Mouse (Mus musculus): ENCODE data around the gene Dach1. TPM values are rescaled to one million over a fixed set of nuclear protein-coding genes. Genes with fewer than 3 reads are reported as not detected.

Gene Dach1
- total RNA-seq, 1 experiment from 2014 or later: 36.8 TPM

DNA sequence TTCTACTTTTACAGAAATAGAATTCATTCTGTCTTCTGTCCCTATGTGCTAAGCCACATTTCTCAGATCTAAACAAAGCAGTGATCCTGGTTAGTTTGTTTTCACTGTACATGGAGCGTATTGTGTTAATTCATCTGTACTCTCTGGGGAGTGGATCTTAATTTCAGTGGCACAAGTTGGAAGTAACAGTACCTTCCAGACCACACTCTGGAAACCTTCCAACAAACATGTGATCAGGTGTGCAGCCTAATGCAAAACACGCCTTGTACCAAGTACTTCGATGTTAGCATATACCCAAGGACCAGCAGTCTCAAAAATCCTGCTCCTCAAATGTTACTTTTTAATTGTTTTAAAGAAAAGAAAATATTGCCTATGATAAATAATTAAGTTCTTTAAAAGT is 121.9 kb downstream of the Dach1 start:
- ATAC-seq (replicated peaks; ENCODE audit: low read depth, poor library complexity, severe bottlenecking): no peak

DNA sequence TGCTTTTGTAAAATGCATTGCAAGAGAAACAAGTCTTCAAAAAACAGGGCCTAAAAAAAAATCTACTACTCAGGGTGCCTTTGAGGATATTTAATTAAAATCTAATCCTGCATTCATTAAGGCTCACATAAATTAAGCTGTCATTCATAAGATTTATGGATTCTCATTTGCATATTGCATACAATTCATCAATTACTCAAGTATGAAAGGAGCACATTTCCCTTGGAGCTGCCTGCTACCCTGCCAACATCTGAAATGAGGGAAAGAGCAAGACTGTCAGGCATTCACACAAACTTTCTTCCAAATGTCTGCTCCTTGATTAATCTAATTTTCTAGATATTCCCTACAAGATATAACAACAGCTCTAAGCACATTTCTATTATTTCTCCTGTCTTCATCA is 122.6 kb downstream of the Dach1 start:
- no peak for ATAC-seq (replicated peaks; ENCODE audit: low read depth, poor library complexity, severe bottlenecking)

- ATAC-seq (replicated peaks; ENCODE audit: low read depth, poor library complexity, severe bottlenecking): no peak
Measured at GRCm38 (mm10) chr14:98038524-98038923, 131.0 kb downstream of the Dach1 start.

- ATAC-seq (replicated peaks; ENCODE audit: low read depth, poor library complexity, severe bottlenecking): no peak
Measured at GRCm38 (mm10) chr14:98037175-98037574, 132.4 kb downstream of the Dach1 start.

GRCm38 (mm10) chr14:98035261-98035660 is 134.3 kb downstream of the Dach1 start:
- ATAC-seq (replicated peaks; ENCODE audit: low read depth, poor library complexity, severe bottlenecking): no peak

GRCm38 (mm10) chr14:98023540-98023939 is 146.0 kb downstream of the Dach1 start:
- no peak for ATAC-seq (replicated peaks; ENCODE audit: low read depth, poor library complexity, severe bottlenecking)

DNA sequence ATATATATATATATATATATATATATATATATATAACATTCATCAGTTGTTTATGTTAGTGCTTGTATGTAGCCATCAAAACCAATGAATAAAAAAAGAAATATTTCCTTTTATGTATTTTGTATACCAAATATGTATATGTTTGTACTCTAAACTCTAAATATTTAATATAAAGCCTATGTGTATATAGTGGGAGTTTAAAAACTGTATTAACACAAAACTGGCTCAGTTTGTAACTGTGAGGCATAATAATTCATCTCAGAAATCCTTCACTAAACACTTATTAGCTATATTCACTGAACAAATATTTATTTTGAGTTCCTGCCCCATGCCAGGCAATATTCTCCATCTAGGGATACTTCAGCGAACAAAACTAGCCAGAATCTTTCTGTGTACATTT is 155.5 kb downstream of the Dach1 start:
- no peak for ATAC-seq (replicated peaks; ENCODE audit: low read depth, poor library complexity, severe bottlenecking)

DNA sequence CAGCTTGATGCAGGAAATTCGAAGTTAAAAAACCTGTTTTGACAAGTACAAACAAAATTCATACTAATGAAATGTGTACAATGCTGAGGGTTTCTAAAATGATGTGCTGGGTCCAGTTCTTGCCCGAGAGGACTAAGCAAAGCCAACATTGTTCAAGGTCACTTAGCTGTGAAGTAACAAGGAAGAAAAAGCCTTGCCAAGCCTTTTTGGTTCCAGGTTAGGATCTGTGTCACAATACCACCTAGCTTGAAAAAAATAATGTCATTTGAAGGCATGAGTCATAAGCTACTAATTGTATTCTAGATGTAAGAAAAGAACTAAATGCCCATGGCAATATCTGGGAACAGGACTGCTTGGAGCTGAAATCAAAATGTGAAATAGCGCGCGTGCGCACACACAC is 161.1 kb downstream of the Dach1 start:
- ATAC-seq (replicated peaks; ENCODE audit: low read depth, poor library complexity, severe bottlenecking): no peak

GRCm38 (mm10) chr14:98002021-98002680 is 167.4 kb downstream of the Dach1 start:
- ATAC-seq (replicated peaks; ENCODE audit: low read depth, poor library complexity, severe bottlenecking): no peak

DNA sequence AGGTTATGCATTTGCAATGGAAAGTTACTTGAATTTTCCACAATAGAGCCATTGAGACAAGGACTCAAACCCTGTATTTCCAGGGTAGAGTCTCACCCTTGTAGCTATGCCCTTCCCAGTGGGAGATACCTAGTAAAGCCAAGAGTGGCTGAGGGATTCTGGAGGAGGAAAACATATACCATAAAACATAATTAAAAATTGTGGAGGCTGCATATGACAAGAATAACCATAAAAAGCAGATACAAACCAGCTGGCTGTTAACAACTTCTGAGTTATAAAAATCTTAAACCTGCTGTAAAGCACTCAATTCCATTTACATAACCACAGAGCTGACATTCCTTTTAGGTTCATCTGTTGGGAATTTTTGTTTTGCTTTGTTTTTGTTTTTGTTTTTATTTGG is 171.0 kb downstream of the Dach1 start:
- no peak for ATAC-seq (replicated peaks; ENCODE audit: low read depth, poor library complexity, severe bottlenecking)

DNA sequence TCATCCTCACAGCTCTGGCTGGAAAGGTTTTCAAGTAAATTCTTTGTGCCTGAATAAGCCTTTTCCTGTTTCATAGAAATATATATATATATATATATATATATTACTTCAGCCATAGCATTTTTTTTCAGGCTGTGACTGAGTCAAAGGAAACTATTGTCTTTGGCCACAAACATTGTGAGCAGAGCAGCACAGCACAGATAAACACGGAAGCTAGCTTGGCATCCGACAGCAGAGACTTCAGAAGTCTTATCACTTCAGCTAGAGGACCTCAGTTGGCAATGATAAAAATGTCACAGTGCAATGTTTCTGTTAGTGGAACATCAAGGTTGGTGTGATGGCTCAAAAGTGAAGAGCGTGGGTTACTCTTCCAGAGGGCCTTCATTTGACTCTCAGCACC is 186.3 kb downstream of the Dach1 start:
- peak; percentile 68 for ATAC-seq (replicated peaks; ENCODE audit: low read depth, poor library complexity, severe bottlenecking)

GRCm38 (mm10) chr14:97982676-97983075 is 186.9 kb downstream of the Dach1 start:
- ATAC-seq (replicated peaks; ENCODE audit: low read depth, poor library complexity, severe bottlenecking): no peak

DNA sequence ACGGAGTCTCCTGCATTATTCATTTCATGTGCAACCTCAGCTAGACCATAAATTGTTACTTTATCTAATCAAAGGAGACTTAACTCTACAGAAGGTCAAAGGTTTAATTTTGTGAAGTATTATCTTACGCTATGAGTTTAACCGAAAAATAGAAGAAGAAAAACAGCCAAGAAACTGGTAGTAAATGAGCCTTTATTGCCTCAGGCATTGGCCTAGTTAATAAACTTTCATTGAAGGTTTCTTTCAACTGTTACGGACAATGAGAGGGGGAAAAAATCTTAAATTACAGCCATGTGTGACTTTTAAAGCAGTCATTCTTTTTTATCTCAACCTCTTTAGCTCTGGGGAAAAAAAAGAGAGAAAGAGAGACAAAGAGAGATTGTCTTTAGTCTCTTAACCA is 188.7 kb downstream of the Dach1 start:
- ATAC-seq (replicated peaks; ENCODE audit: low read depth, poor library complexity, severe bottlenecking): no peak

DNA sequence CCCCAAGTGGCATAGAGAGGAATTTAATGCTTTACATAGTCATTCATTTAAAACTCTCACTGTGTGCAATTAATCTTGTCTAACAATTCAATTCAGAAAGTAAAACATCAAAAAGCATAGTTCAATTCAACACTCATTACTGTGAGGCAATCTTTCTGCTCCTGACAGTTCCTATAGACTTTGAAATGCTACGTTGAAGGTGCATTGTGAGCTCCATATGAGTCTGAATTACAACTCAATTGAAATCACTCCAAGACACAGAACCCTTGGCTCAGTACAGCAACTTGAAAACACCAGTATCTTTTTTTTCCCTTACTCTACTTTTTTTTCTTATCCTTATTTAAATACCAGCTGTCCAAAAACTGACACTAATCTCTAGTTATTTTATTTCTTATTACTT is 193.5 kb downstream of the Dach1 start:
- ATAC-seq (replicated peaks; ENCODE audit: low read depth, poor library complexity, severe bottlenecking): no peak

- ATAC-seq (replicated peaks; ENCODE audit: low read depth, poor library complexity, severe bottlenecking): no peak
Measured at GRCm38 (mm10) chr14:97975447-97975846, 194.1 kb downstream of the Dach1 start.

DNA sequence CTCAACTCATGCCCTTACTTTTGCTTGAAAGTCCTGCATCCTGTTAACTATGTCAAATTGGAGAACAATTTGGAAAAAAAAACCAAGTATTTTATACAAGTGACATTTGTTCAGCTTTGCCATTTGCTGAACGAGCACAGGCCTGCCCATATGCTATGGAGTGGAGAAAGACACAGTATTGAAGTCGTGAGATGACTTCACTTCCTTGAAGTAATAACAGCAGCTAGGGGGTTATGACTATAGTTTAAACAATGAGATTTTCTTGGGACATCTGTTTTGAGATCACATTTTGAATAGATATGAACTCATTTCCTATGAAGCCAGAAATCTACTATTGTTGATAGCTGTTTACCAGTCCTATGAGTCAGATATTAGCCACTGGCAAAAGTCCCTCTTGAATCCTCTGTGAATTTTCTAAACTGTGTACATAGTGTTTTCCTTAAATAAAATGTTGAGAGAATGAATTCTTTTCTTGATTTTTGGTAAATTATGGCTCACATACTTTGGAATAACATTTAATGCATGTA is 205.0 kb downstream of the Dach1 start:
- no peak for ATAC-seq (replicated peaks; ENCODE audit: low read depth, poor library complexity, severe bottlenecking)

DNA sequence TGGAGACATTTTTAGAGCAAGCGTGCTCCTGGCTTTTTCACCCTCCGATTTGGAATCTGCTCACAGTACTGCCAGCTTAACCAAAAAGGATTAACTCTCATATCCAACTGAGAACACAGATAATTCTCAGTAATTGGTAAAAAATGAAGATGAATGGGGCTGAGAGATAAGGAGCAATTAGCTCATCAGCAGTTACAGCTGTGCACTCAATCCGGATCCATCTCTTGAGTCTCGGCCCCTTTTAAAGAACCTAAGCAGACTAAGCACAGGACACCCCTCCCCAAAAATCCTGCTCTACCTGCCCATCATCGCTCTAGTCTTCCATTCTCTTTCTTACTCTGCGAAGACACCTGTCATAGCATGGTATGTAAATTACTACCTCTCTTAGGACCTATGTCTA is 205.9 kb downstream of the Dach1 start:
- ATAC-seq (replicated peaks; ENCODE audit: low read depth, poor library complexity, severe bottlenecking): no peak

- ATAC-seq (replicated peaks; ENCODE audit: low read depth, poor library complexity, severe bottlenecking): no peak
Measured at GRCm38 (mm10) chr14:97956356-97956755, 213.2 kb downstream of the Dach1 start.

DNA sequence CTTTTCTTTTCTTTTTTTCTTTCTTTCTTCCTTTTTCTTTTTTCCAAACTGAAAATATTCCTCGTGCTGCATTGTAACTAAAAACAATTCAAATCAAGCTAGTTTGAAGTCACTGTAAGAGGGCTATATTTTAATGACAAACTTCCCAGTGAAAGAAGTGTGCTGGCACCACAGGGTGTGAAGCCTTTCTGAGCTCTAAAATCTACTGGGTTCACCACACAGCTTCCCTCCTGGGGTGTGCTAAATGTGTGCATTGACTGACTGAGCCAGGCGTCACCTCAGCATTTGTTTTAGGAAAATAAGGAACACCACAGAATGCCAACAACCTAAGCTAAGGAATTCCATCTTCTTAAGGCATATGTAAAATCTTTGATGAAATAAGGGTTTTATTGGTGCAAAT is 224.1 kb downstream of the Dach1 start:
- ATAC-seq (replicated peaks; ENCODE audit: low read depth, poor library complexity, severe bottlenecking): no peak

GRCm38 (mm10) chr14:97944643-97945268 is 224.8 kb downstream of the Dach1 start:
- no peak for ATAC-seq (replicated peaks; ENCODE audit: low read depth, poor library complexity, severe bottlenecking)

DNA sequence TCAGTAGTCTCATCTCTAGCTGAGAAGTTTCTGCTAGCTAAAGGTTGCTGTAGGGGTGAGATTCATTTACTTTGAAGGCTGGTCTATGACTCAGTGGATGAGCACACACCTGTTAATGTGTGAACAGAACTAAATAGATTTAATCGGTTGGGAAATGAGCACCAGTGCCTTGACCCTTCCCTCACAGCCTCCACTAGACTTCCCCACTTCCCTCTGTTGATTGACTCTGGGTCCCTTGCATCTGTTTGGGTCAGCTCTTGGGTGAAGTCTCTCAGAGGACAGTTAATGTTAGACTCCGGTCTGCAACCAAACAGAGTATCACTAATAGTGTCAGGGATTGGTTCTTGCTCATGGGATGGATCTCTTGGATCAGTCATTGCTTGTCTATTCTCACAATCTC is 227.2 kb downstream of the Dach1 start:
- no peak for ATAC-seq (replicated peaks; ENCODE audit: low read depth, poor library complexity, severe bottlenecking)

DNA sequence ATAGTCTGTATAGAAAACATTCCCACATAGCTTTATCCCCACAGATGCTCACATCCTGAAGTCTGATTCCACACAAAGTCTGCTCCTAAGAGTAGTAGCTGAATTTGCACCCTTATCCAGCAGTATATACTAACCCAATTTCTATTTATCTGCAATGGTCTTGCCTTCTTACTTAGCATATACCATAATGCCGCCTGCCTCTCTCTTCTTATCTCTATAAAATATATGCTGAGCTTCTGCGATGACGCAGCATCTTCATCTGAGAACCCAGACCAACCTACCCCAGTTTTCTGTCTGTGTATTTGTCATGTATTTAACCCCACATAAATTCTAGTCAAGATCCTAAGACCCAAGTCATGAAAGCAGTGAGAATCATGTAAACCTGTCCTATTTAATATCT is 272.9 kb downstream of the Dach1 start:
- no peak for ATAC-seq (replicated peaks; ENCODE audit: low read depth, poor library complexity, severe bottlenecking)
